Mouse (Mus musculus) gastrocnemius, postnatal 10 days (tissue): ENCODE data around the gene Dync1i1. TPM values are rescaled to one million over a fixed set of nuclear protein-coding genes. Genes with fewer than 3 reads are reported as not detected.

ENCODE experiments used
- DNase-seq: peaks from one replicate; pipeline ENCODE4 v3.0.0; 2021; ENCODE audit warnings: mixed read lengths
- total RNA-seq, 2 experiments: library from RNA; stranded (reverse); gene quantifications; 2 replicates each; pipeline ENCODE4 v1.2.3; 2021

Gene Dync1i1
- total RNA-seq, 2 experiments from 2014 or later, result 2.1 to 2.6 TPM

- DNase-seq, result no peak
Measured at GRCm38 (mm10) chr6:6067201-6067600, 341.8 kb downstream of the Dync1i1 start.

- no peak for DNase-seq
Measured at GRCm38 (mm10) chr6:6070015-6070414, 344.6 kb downstream of the Dync1i1 start.

GRCm38 (mm10) chr6:6071038-6071437 is 345.6 kb downstream of the Dync1i1 start:
- no peak for DNase-seq

- DNase-seq, result no peak
Measured at GRCm38 (mm10) chr6:6075940-6076447, 350.6 kb downstream of the Dync1i1 start.

- DNase-seq, result no peak
Measured at GRCm38 (mm10) chr6:6077234-6077633, 351.8 kb downstream of the Dync1i1 start.

Other genes with a start within 250 kb of the Dync1i1 start
- gene Pdk4, start 229.3 kb upstream of the Dync1i1 start, total RNA-seq, result 100 to 1,000 TPM; 273 to 374 TPM